Mouse (Mus musculus) liver, embryonic 14.5 days (tissue): ENCODE measurements around the gene Nacc1. TPM values are rescaled to one million over a fixed set of nuclear protein-coding genes. Genes with fewer than 3 reads are reported as not detected.

Experiments
- ATAC-seq: fragments of 200-750 bp; cut with Nextera tagmentation; 2 replicates; pipeline ENCODE4 v1.8.0; 2017; ENCODE audit warnings: moderate number of reproducible peaks, mild to moderate bottlenecking, moderate library complexity; ENCODE audit not compliant: insufficient read depth
- DNase-seq, 3 experiments: peaks; one replicate each; pipeline ENCODE4 v3.0.0-alpha.2; 2012 to 2013; ENCODE audit warnings: low read depth in 3 of 3, low spot score in 3 of 3
- H3K27ac ChIP-seq: fragments of 300-500 bp; sonication (generic); 2 replicates; pipeline ENCODE4 v1.5.1; 2014; ENCODE audit warnings: moderate library complexity, mild to moderate bottlenecking, control low read depth, inconsistent platforms
- H3K27me3 ChIP-seq: fragments of 300-500 bp; sonication (generic); 2 replicates; pipeline ENCODE4 v1.6.1; 2014; ENCODE audit warnings: mild to moderate bottlenecking, low read length, moderate library complexity; ENCODE audit not compliant: control insufficient read depth, insufficient read depth
- H3K36me3 ChIP-seq: fragments of 300-500 bp; sonication (generic); replicated peaks from 2 replicates; pipeline ENCODE4 v1.6.1; 2014; ENCODE audit warnings: low read depth; ENCODE audit not compliant: control insufficient read depth, insufficient read depth
- H3K4me1 ChIP-seq, 2 experiments: fragments of 200-500 bp in 1 of 2; fragments of 300-500 bp in 1 of 2; sonication (generic) in 1 of 2; replicated peaks; 2 replicates each; pipeline ENCODE4 v1.6.1; 2012 to 2014; ENCODE audit warnings: antibody characterized with exemption in 1 of 2, inconsistent platforms in 1 of 2, low read length in 1 of 2; ENCODE audit not compliant: control insufficient read depth in 2 of 2, insufficient read depth in 2 of 2
- H3K4me2 ChIP-seq: fragments of 300-500 bp; sonication (generic); 2 replicates; pipeline ENCODE4 v1.6.1; 2014; ENCODE audit warnings: low read depth, mild to moderate bottlenecking, control low read depth, moderate library complexity
- H3K4me3 ChIP-seq, 2 experiments: fragments of 200-500 bp in 1 of 2; fragments of 300-500 bp in 1 of 2; sonication (generic) in 1 of 2; 2 replicates each; pipeline ENCODE4 v1.5.1; 2012 to 2014; ENCODE audit warnings: low read depth in 2 of 2, low read length in 2 of 2, mild to moderate bottlenecking in 2 of 2, control low read depth in 1 of 2, inconsistent platforms in 1 of 2, moderate library complexity in 1 of 2; ENCODE audit not compliant: insufficient read depth in 1 of 2
- H3K9ac ChIP-seq: fragments of 300-500 bp; sonication (generic); replicated peaks from 2 replicates; pipeline ENCODE4 v1.6.1; 2014; ENCODE audit warnings: mild to moderate bottlenecking, control low read depth, moderate library complexity
- H3K9me3 ChIP-seq: fragments of 300-500 bp; sonication (generic); 2 replicates; pipeline ENCODE4 v1.6.1; 2016; ENCODE audit warnings: low read length, mixed read lengths; ENCODE audit not compliant: control insufficient read depth
- CTCF ChIP-seq: IDR thresholded peaks from 2 replicates; pipeline ENCODE4 v1.5.1; 2016; ENCODE audit warnings: antibody characterized with exemption, low read depth, control low read depth
- EP300 ChIP-seq: IDR thresholded peaks from 2 replicates; pipeline ENCODE4 v1.6.1; 2016; ENCODE audit warnings: antibody characterized with exemption, low read depth
- WGBS: fragments of 180-500 bp; shearing (Covaris S2); extraction: QIAGEN DNeasy Blood & Tissue Kit; methylation state at CpG from one replicate; pipeline ENCODE4 v1.1.7; 2014; ENCODE audit not compliant: insufficient replicate concordance; 5-methylcytosine and 5-hydroxymethylcytosine counted together
- polyA plus RNA-seq, 2 experiments: library from polyadenylated mRNA; depleted of rRNA in 1 of 2; stranded (reverse) in 1 of 2; unstranded in 1 of 2; fragments of >200 nt; fragmentation: Nextera tagmentation in 1 of 2; extraction: Ambion mirVana in 1 of 2; gene quantifications; 2 replicates each; pipeline versions ENCODE4 v1.2.1 to v1.2.3; 2012 to 2014

Gene Nacc1
- polyA plus RNA-seq, 2 experiments: 6.3 to 19.0 TPM

DNA sequence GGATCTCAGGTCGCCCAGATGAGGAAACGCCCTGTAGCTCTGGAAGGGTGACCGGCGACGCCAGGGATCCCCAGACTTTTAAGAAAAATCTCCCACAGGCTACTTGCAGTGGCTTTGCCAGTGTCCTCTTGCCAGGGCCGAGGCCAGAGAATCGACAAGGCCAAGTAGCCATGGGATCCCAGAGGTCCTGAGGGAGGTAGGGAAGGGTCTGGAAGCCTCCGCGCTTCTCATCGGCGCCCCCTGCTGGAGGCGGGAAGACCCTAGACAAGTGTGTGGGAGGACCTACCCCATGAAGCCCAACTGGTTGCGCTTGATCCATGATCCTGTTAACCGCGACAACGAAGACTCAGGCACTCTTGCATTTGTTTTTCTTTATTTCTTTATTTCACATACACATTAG is 16.7 kb upstream of the Nacc1 start:
- peak overlapping the region; percentile 100 for H3K9ac ChIP-seq
- TF ChIP-seq EP300 (no peak), CTCF (peak; percentile 99)
- under 1% methylated on average over 16 of the region's 16 CpGs for WGBS

DNA sequence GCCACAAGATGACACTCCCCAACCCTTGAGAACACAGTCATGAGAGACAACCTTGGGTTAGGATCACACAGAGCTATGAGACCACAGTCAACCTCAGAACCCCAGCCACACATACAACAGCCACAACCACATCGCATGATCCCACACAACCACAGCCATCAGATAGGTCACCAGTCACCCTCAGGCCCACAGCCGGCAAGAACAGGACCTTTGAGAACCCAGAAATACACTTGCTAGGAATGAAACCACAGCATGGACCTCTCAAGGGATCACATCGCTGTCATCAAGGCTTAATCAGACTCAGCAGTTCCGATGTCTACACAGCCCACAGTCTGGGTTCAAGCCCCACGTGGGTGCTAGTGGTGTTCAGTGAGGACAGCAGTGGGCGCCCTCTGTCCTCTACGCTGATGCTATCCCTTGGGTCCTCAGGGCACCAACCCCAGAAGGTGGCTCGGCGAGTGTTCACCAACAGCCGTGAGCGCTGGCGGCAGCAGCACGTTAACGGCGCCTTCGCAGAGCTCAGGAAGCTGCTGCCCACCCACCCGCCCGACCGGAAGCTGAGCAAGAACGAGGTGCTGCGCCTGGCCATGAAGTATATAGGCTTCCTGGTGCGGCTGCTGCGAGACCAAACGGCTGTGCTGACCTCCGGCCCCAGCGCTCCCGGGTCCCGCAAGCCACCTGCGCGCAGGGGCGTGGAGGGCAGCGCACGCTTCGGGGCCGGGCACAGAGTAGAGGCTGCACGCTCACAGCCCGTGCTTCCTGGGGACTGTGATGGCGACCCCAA is 16.0 kb upstream of the Nacc1 start:
- TF ChIP-seq CTCF (peak; percentile 50; the same call in 1 of the 2 replicates), EP300 (no peak)
- H3K4me1 ChIP-seq: peaks cover 42 to 51% of the 10 kb centered on the region in 2 experiments
- peaks cover 11% of the 10 kb centered on the region for H3K27me3 ChIP-seq
- peaks cover 25% of the 10 kb centered on the region for H3K36me3 ChIP-seq
- WGBS: 2% methylated on average over 38 of the region's 38 CpGs
- H3K4me3 ChIP-seq: peak overlapping the region; percentile 88 to 98
- peak overlapping the region; percentile 90 for H3K4me2 ChIP-seq
- no peak for ATAC-seq
- peak overlapping the region; percentile 100 for H3K9ac ChIP-seq
- no peaks in the 10 kb centered on the region for H3K9me3 ChIP-seq
- H3K27ac ChIP-seq: peak overlapping the region; percentile 98
- DNase-seq: no peak

More for the DNA sequence above, 16.7 kb upstream of the Nacc1 start:
- no peaks in the 10 kb centered on the region for H3K9me3 ChIP-seq
- peaks cover 24% of the 10 kb centered on the region for H3K36me3 ChIP-seq
- H3K4me2 ChIP-seq: peak overlapping the region; percentile 90
- DNase-seq (peak; percentile 74 to 79 (median 74)), ATAC-seq (peak; percentile 27; the same call in 1 of the 2 replicates)
- peaks cover 11% of the 10 kb centered on the region for H3K27me3 ChIP-seq
- peak overlapping the region; percentile 88 to 98 for H3K4me3 ChIP-seq
- H3K27ac ChIP-seq: peak overlapping the region; percentile 98
- H3K4me1 ChIP-seq: peaks cover 42 to 52% of the 10 kb centered on the region in 2 experiments

DNA sequence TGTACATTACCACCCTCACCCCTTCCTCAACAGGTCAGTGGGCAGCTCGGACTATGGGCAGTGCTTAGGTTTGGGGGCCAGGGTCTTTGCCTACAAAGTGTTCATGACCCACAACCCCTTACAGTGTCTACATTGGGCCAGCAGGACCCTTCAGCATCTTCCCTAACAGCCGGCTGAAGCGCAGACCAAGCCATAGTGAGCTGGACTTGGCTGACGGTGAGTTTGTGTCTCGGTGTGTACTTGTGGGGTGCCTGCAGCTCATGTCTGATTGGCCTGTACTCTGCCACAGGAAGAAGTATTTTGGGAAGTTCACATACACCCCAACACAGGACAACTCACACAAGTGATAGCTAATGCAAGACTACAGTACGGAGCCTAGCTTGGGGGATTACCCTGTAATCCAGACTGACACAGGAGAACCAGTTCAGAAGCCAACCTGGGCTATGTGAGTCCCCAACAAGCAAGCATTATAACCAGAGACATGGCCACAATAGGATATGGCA is 15.4 kb upstream of the Nacc1 start:
- Histone ChIP-seq H3K36me3 (peaks cover 26% of the 10 kb centered on the region), H3K9ac (peak overlapping the region; percentile 100), H3K9me3 (no peaks in the 10 kb centered on the region), H3K4me1 (peaks cover 38 to 50% of the 10 kb centered on the region in 2 experiments), H3K27ac (peak overlapping the region; percentile 98), H3K4me2 (peak overlapping the region; percentile 90), H3K4me3 (peak overlapping the region; percentile 88 to 98), H3K27me3 (peaks cover 11% of the 10 kb centered on the region)
- no peak for ATAC-seq
- WGBS: 12% methylated on average over 6 of the region's 6 CpGs
- no peak for TF ChIP-seq EP300
- TF ChIP-seq CTCF: peak; percentile 5; the same call in 1 of the 2 replicates
- DNase-seq: no peak

DNA sequence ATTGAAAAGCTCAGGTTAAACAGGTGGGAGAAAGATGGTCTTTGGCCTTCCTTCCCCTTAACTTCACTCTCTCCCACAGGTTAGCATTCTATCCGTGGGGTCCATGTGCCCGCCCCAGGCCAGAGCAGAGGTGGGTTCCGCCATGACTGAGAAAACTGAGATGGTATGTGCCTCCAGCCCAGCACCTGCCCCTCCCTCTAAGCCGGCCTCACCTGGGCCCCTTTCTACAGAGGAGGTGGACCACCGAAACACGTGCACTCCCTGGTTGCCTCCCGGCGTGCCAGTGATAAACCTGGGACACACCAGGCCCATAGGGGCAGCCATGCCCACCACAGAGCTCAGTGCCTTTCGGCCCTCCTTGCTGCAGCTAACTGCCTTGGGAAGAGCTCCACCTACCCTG is 14.9 kb upstream of the Nacc1 start:
- DNase-seq (no peak), ATAC-seq (no peak)
- Histone ChIP-seq H3K4me1 (peaks cover 34 to 45% of the 10 kb centered on the region in 2 experiments), H3K9me3 (no peaks in the 10 kb centered on the region), H3K36me3 (peaks cover 28% of the 10 kb centered on the region), H3K27me3 (peaks cover 10% of the 10 kb centered on the region), H3K4me2 (peak overlapping the region; percentile 90), H3K4me3 (peak overlapping the region; percentile 88 to 98), H3K9ac (peak overlapping the region; percentile 100), H3K27ac (peak overlapping the region; percentile 98)
- TF ChIP-seq CTCF (no peak), EP300 (no peak)
- 10% methylated on average over 9 of the region's 9 CpGs for WGBS
